Mouse (Mus musculus): ENCODE measurements at regions not wholly inside any gene's neighbourhood (a gene's known extent, or its start where the extent isn't known, plus 50 kb on each side); places are given as distances from the start of the nearest gene placed in this dataset.

DNA sequence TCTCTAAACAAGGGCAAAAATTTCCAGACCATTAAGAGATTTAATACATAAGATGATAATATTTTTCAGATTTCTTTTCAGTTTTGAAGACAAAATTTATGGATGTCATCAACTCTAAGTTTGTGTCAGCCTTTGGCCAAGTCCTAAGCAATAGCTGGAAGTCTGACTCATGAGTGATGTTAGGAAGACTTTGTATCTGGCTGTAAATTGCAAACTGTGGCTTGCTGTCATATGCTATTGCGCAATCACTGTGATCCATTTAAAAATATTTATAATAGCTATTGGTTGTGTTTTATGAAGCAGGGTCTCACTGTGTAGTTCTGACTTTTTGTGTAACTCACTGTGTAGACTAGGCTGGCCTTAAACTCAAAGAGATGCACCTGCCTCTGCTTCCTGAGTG is 119.1 kb upstream of the Tbx18 start:
- Histone ChIP-seq H3K27me3 (ENCODE audit: control insufficient read depth in 1 of 2, insufficient read depth in 2 of 2, low read length in 2 of 2) (no peaks in the 10 kb centered on the region), H3K79me2 (ENCODE audit: control insufficient read depth, insufficient read depth, low read length, poor library complexity) (no peaks in the 10 kb centered on the region), H3K9me3 (replicated peaks; ENCODE audit: insufficient read depth, low read length) (no peaks in the 10 kb centered on the region), H3K4me3 (ENCODE audit: control insufficient read depth in 1 of 2, insufficient read depth in 1 of 2, low read depth in 2 of 2, low read length in 2 of 2) (no peak overlapping the region), H3K36me3 (ENCODE audit: control insufficient read depth in 1 of 2, insufficient read depth in 2 of 2, low read length in 2 of 2) (no peaks in the 10 kb centered on the region), H3K9ac (ENCODE audit: control insufficient read depth, low read depth, low read length, poor library complexity, severe bottlenecking) (no peak overlapping the region), H3K27ac (ENCODE audit: control insufficient read depth, low read depth, low read length) (no peak overlapping the region), H3K4me1 (ENCODE audit: control insufficient read depth in 1 of 2, insufficient read depth in 2 of 2, low read length in 2 of 2) (no peaks in the 10 kb centered on the region)
- DNase-seq (ENCODE audit: low read depth, low spot score) = no peak
- TF ChIP-seq USF1 (IDR thresholded peaks at IDR 0.05; ENCODE audit: low read depth, low read length) = no peak
- TF ChIP-seq SIN3A (IDR thresholded peaks at IDR 0.05; ENCODE audit: low read length) = no peak
- no peak for TF ChIP-seq NELFE (IDR thresholded peaks at IDR 0.05; ENCODE audit: low read depth, low read length)

DNA sequence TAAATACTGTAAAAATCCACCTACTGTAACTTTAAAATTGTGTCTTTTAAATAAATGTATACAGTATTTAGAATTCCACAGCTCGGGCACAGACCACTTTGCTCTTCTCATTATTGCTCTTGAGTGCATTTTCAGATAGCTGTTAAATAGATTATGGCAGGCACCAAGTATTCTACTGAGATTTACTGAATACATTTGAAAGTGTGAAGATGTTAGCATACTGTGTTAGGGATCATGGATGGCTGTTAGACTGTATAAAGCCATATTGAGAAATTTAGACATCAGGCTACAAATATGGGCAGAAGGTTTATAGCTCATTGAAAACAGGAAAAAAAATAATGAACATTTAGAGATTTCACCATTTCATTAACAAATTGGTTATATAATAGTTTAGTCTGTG is 130.5 kb upstream of the Tbx18 start:
- Histone ChIP-seq H3K36me3 (ENCODE audit: control insufficient read depth in 1 of 2, insufficient read depth in 2 of 2, low read length in 2 of 2) (no peaks in the 10 kb centered on the region), H3K27me3 (ENCODE audit: control insufficient read depth in 1 of 2, insufficient read depth in 2 of 2, low read length in 2 of 2) (no peaks in the 10 kb centered on the region), H3K4me1 (ENCODE audit: control insufficient read depth in 1 of 2, insufficient read depth in 2 of 2, low read length in 2 of 2) (no peaks in the 10 kb centered on the region), H3K9ac (ENCODE audit: control insufficient read depth, low read depth, low read length, poor library complexity, severe bottlenecking) (no peak overlapping the region), H3K27ac (ENCODE audit: control insufficient read depth, low read depth, low read length) (no peak overlapping the region), H3K79me2 (ENCODE audit: control insufficient read depth, insufficient read depth, low read length, poor library complexity) (no peaks in the 10 kb centered on the region), H3K9me3 (replicated peaks; ENCODE audit: insufficient read depth, low read length) (no peaks in the 10 kb centered on the region), H3K4me3 (ENCODE audit: control insufficient read depth in 1 of 2, insufficient read depth in 1 of 2, low read depth in 2 of 2, low read length in 2 of 2) (no peak overlapping the region)
- TF ChIP-seq POLR2AphosphoS5 (IDR thresholded peaks at IDR 0.05; ENCODE audit: borderline replicate concordance, low read depth, low read length) = no peak
- no peak for TF ChIP-seq USF2 (IDR thresholded peaks at IDR 0.05; ENCODE audit: borderline replicate concordance in 1 of 2, insufficient read depth in 1 of 2, low read depth in 1 of 2, low read length in 2 of 2)
- TF ChIP-seq ZMIZ1 (IDR thresholded peaks at IDR 0.05; ENCODE audit: low read depth, low read length) = no peak
- TF ChIP-seq TBP (IDR thresholded peaks at IDR 0.05; ENCODE audit: low read depth, low read length) = no peak
- no peak for TF ChIP-seq UBTF (IDR thresholded peaks at IDR 0.05; ENCODE audit: borderline replicate concordance, insufficient read depth, low read depth, low read length)
- TF ChIP-seq MYC (IDR thresholded peaks at IDR 0.05; ENCODE audit: low read depth, low read length) = no peak
- TF ChIP-seq KAT2A (conservative IDR thresholded peaks at IDR 0.05; ENCODE audit: low read depth, low read length) = no peak
- TF ChIP-seq ZKSCAN1 (IDR thresholded peaks at IDR 0.05; ENCODE audit: low read depth, low read length) = no peak
- no peak for TF ChIP-seq USF1 (IDR thresholded peaks at IDR 0.05; ENCODE audit: low read depth, low read length)
- no peak for TF ChIP-seq MAZ (IDR thresholded peaks at IDR 0.05; ENCODE audit: low read depth, low read length)
- no peak for TF ChIP-seq E2F4 (IDR thresholded peaks at IDR 0.05; ENCODE audit: borderline replicate concordance, low read depth, low read length)
- no peak for DNase-seq (ENCODE audit: low read depth, low spot score)

DNA sequence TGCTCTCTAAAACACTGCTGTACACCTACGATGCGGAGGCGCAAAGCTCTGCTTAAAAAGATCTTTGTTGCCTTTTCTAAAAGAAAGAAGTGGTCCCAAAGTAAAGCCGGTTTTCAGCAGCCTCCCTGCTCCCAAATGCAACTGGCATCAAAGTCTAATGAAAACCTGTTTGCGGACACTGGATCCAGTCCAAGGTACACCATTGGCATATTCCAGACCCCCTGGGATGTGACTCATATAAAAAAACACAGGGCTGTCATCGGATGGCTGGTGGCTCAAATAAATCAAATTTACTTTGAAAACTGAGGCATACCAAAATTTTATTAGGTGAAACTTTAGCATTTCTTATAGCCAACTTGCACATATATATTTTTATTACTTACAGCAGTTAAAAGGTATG is 134.2 kb upstream of the Tbx18 start:
- H3K27me3 ChIP-seq (ENCODE audit: control insufficient read depth in 1 of 2, insufficient read depth in 2 of 2, low read length in 2 of 2) = no peaks in the 10 kb centered on the region
- H3K4me1 ChIP-seq (ENCODE audit: control insufficient read depth in 1 of 2, insufficient read depth in 2 of 2, low read length in 2 of 2) = no peaks in the 10 kb centered on the region
- H3K9me3 ChIP-seq (replicated peaks; ENCODE audit: insufficient read depth, low read length) = no peaks in the 10 kb centered on the region
- DNase-seq (ENCODE audit: low read depth, low spot score) = no peak
- no peak overlapping the region for H3K4me3 ChIP-seq (ENCODE audit: control insufficient read depth in 1 of 2, insufficient read depth in 1 of 2, low read depth in 2 of 2, low read length in 2 of 2)
- H3K36me3 ChIP-seq (ENCODE audit: control insufficient read depth in 1 of 2, insufficient read depth in 2 of 2, low read length in 2 of 2) = no peaks in the 10 kb centered on the region
- H3K79me2 ChIP-seq (ENCODE audit: control insufficient read depth, insufficient read depth, low read length, poor library complexity) = no peaks in the 10 kb centered on the region
- H3K27ac ChIP-seq (ENCODE audit: control insufficient read depth, low read depth, low read length) = no peak overlapping the region
- no peak overlapping the region for H3K9ac ChIP-seq (ENCODE audit: control insufficient read depth, low read depth, low read length, poor library complexity, severe bottlenecking)
- TF ChIP-seq RAD21 (IDR thresholded peaks at IDR 0.05; ENCODE audit: low read depth, low read length) = no peak
- TF ChIP-seq SIN3A (IDR thresholded peaks at IDR 0.05; ENCODE audit: low read length) = no peak
- no peak for TF ChIP-seq GABPA (IDR thresholded peaks at IDR 0.05; ENCODE audit: low read depth, low read length)
- no peak for TF ChIP-seq ZMIZ1 (IDR thresholded peaks at IDR 0.05; ENCODE audit: low read depth, low read length)
- no peak for TF ChIP-seq TCF12 (IDR thresholded peaks at IDR 0.05; ENCODE audit: low read depth, low read length)
- no peak for TF ChIP-seq UBTF (IDR thresholded peaks at IDR 0.05; ENCODE audit: borderline replicate concordance, insufficient read depth, low read depth, low read length)
- no peak for TF ChIP-seq ZC3H11A (IDR thresholded peaks at IDR 0.05; ENCODE audit: low read depth, low read length)
- TF ChIP-seq ELF1 (IDR thresholded peaks at IDR 0.05; ENCODE audit: low read depth, low read length) = no peak
- TF ChIP-seq ZKSCAN1 (IDR thresholded peaks at IDR 0.05; ENCODE audit: low read depth, low read length) = no peak
- no peak for TF ChIP-seq USF1 (IDR thresholded peaks at IDR 0.05; ENCODE audit: low read depth, low read length)
